Mouse (Mus musculus) CH12.LX (cell line): Measurements from ENCODE around the gene Hck.

Source experiments
- BHLHE40 ChIP-seq: IDR thresholded peaks from 2 replicates; pipeline ENCODE4 v1.6.1; 2011; ENCODE audit warnings: mild to moderate bottlenecking, low read depth, low read length, improper control_type of control experiment
- CTCF ChIP-seq, 2 experiments: IDR thresholded peaks in 1 of 2; conservative IDR thresholded peaks in 1 of 2; 2 replicates each; pipeline ENCODE4 v1.5.1; 2011 to 2012; ENCODE audit warnings: low read depth in 2 of 2, low read length in 2 of 2, improper control_type of control experiment in 1 of 2, inconsistent platforms in 1 of 2, mild to moderate bottlenecking in 1 of 2, moderate library complexity in 1 of 2
- ETS1 ChIP-seq: conservative IDR thresholded peaks from 2 replicates; pipeline ENCODE4 v1.6.1; 2012; ENCODE audit warnings: low read depth, mild to moderate bottlenecking, inconsistent platforms, low read length, improper control_type of control experiment, moderate library complexity
- MAX ChIP-seq: IDR thresholded peaks from 2 replicates; pipeline ENCODE4 v1.6.1; 2011; ENCODE audit warnings: low read length, improper control_type of control experiment
- POLR2A ChIP-seq: IDR thresholded peaks from 2 replicates; pipeline ENCODE4 v1.6.1; 2011; ENCODE audit warnings: low read depth, mild to moderate bottlenecking, improper control_type of control experiment, low read length
- SMC3 ChIP-seq: IDR thresholded peaks from 2 replicates; pipeline ENCODE4 v1.6.1; 2011; ENCODE audit warnings: low read depth, low read length, improper control_type of control experiment
- UBTF ChIP-seq: IDR thresholded peaks from 2 replicates; pipeline ENCODE4 v1.6.1; 2012; ENCODE audit warnings: low read depth, mild to moderate bottlenecking, inconsistent platforms, low read length, improper control_type of control experiment, moderate library complexity
- USF1 ChIP-seq: IDR thresholded peaks from 2 replicates; pipeline ENCODE4 v1.6.1; 2014; ENCODE audit warnings: low read depth, mild to moderate bottlenecking, inconsistent platforms, low read length, improper control_type of control experiment

DNA sequence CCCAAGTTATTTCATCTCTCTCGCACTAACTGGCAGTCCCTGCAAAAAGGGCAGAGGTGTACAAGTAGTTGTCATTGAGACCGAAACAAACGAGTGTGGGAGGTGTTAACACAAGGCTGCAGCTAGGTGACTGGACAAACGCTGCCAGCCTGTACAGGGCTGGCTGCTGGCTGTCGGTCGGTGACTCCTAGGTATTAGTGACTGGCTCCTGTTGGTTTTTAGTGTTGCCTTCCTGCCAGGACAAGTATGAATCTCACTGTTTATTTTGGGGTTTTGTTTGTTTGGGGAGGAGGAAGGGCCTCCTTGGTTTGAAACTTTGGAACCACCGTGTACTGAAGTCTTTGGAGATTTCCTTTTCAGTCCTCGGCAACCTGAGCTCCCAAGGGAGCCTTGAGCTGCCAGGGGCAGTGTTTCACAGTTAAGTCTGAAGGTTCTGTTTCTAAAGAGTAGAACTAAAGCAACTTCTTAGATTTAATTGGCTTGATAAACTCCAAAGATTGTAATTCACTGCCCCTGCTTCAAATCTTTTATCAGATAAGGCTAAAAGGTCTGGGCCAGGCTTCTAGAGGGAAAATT is 67.8 kb downstream of the Hck start:
- TF ChIP-seq USF1 = no peak
- no peak for TF ChIP-seq MAX
- no peak for TF ChIP-seq POLR2A
- no peak for TF ChIP-seq BHLHE40
- no peak for TF ChIP-seq CTCF (conservative IDR thresholded peaks at IDR 0.05 in 1 of 2, IDR thresholded peaks at IDR 0.05 in 1 of 2; ENCODE audit: low read depth in 2 of 2, low read length in 2 of 2)
- no peak for TF ChIP-seq SMC3
- no peak for TF ChIP-seq UBTF
- TF ChIP-seq ETS1 = no peak
